Mouse (Mus musculus): ENCODE results near the gene Myh7b. TPM values are rescaled to one million over a fixed set of nuclear protein-coding genes. Genes with fewer than 3 reads are reported as not detected.

Gene Myh7b
- polyA plus RNA-seq (2014; fragmentation: Nextera tagmentation; extraction: Ambion mirVana): 0.46 and 0.52 TPM in 2 replicates

- no peak within 1 kb of the TSS for H3K9ac ChIP-seq (ENCODE audit: low read depth, low read length)
- H3K4me1 ChIP-seq (replicated peaks; ENCODE audit: control insufficient read depth, insufficient read depth, low read length): no peaks in the 10 kb centered on the region
- no peak for DNase-seq (ENCODE audit: low spot score)
- no peak for ATAC-seq (ENCODE audit: low FRiP score)
- H3K36me3 ChIP-seq (ENCODE audit: control insufficient read depth, insufficient read depth, low read length): no peaks in the 10 kb centered on the region
- no peak within 1 kb of the TSS for H3K27ac ChIP-seq (ENCODE audit: low read depth, low read length)
- no peaks in the 10 kb centered on the region for H3K9me3 ChIP-seq (ENCODE audit: control insufficient read depth, low read length)
- no peaks in the 10 kb centered on the region for H3K27me3 ChIP-seq (ENCODE audit: control insufficient read depth, insufficient read depth, low read length)
- H3K4me2 ChIP-seq (replicated peaks; ENCODE audit: low read depth, low read length): no peak within 1 kb of the TSS
- no peak within 1 kb of the TSS for H3K4me3 ChIP-seq (ENCODE audit: low read depth, low read length)
- 33% methylated on average over 4 of the region's 4 CpGs for WGBS
Observed at GRCm38 (mm10) chr2:155610978-155611377, at the start of gene Myh7b. Gene Myh7b (plus strand): TSS chr2:155611212.

- Histone ChIP-seq H3K9ac (ENCODE audit: low read depth, low read length) (no peak overlapping the region), H3K4me2 (replicated peaks; ENCODE audit: low read depth, low read length) (no peak overlapping the region), H3K9me3 (ENCODE audit: control insufficient read depth, low read length) (no peaks in the 10 kb centered on the region), H3K36me3 (ENCODE audit: control insufficient read depth, insufficient read depth, low read length) (0 out of 2 replicates have a peak, but pooled peaks cover 2% of the 10 kb centered on the region), H3K27me3 (ENCODE audit: control insufficient read depth, insufficient read depth, low read length) (no peaks in the 10 kb centered on the region), H3K27ac (ENCODE audit: low read depth, low read length) (no peak overlapping the region), H3K4me3 (ENCODE audit: low read depth, low read length) (no peak overlapping the region), H3K4me1 (replicated peaks; ENCODE audit: control insufficient read depth, insufficient read depth, low read length) (no peaks in the 10 kb centered on the region)
- DNase-seq (ENCODE audit: low spot score) (no peak), ATAC-seq (ENCODE audit: low FRiP score) (no peak)
- 55% methylated on average over 1 of the region's 1 CpGs for WGBS
Observed at GRCm38 (mm10) chr2:155562209-155562608, 48.8 kb upstream of the Myh7b start.

GRCm38 (mm10) chr2:155562934-155563333 lies 48.1 kb upstream of the Myh7b start:
- 85% methylated on average over 4 of the region's 4 CpGs for WGBS
- no peak for ATAC-seq (ENCODE audit: low FRiP score)

GRCm38 (mm10) chr2:155567751-155568150 lies 43.3 kb upstream of the Myh7b start:
- DNase-seq (ENCODE audit: low spot score): no peak
- Histone ChIP-seq H3K9me3 (ENCODE audit: control insufficient read depth, low read length) (no peaks in the 10 kb centered on the region), H3K9ac (ENCODE audit: low read depth, low read length) (no peak overlapping the region), H3K4me2 (replicated peaks; ENCODE audit: low read depth, low read length) (no peak overlapping the region), H3K27me3 (ENCODE audit: control insufficient read depth, insufficient read depth, low read length) (no peaks in the 10 kb centered on the region), H3K36me3 (ENCODE audit: control insufficient read depth, insufficient read depth, low read length) (no peaks in the 10 kb centered on the region), H3K4me1 (replicated peaks; ENCODE audit: control insufficient read depth, insufficient read depth, low read length) (no peaks in the 10 kb centered on the region), H3K27ac (ENCODE audit: low read depth, low read length) (no peak overlapping the region), H3K4me3 (ENCODE audit: low read depth, low read length) (no peak overlapping the region)
- WGBS: 93% methylated on average over 5 of the region's 5 CpGs
- no peak for ATAC-seq (ENCODE audit: low FRiP score)

More at GRCm38 (mm10) chr2:155562934-155563333, 48.1 kb upstream of the Myh7b start:
- no peaks in the 10 kb centered on the region for H3K9me3 ChIP-seq (ENCODE audit: control insufficient read depth, low read length)
- H3K4me2 ChIP-seq (replicated peaks; ENCODE audit: low read depth, low read length): no peak overlapping the region
- H3K4me1 ChIP-seq (replicated peaks; ENCODE audit: control insufficient read depth, insufficient read depth, low read length): no peaks in the 10 kb centered on the region
- 0 out of 2 replicates have a peak, but pooled peaks cover 2% of the 10 kb centered on the region for H3K36me3 ChIP-seq (ENCODE audit: control insufficient read depth, insufficient read depth, low read length)
- no peak overlapping the region for H3K4me3 ChIP-seq (ENCODE audit: low read depth, low read length)
- H3K27me3 ChIP-seq (ENCODE audit: control insufficient read depth, insufficient read depth, low read length): no peaks in the 10 kb centered on the region
- no peak overlapping the region for H3K27ac ChIP-seq (ENCODE audit: low read depth, low read length)
- no peak for DNase-seq (ENCODE audit: low spot score)
- no peak overlapping the region for H3K9ac ChIP-seq (ENCODE audit: low read depth, low read length)

GRCm38 (mm10) chr2:155569223-155569807 lies 41.7 kb upstream of the Myh7b start:
- no peak for ATAC-seq (ENCODE audit: low FRiP score)
- H3K4me2 ChIP-seq (replicated peaks; ENCODE audit: low read depth, low read length): no peak overlapping the region
- DNase-seq (ENCODE audit: low spot score): no peak
- H3K27ac ChIP-seq (ENCODE audit: low read depth, low read length): no peak overlapping the region
- no peaks in the 10 kb centered on the region for H3K36me3 ChIP-seq (ENCODE audit: control insufficient read depth, insufficient read depth, low read length)
- no peak overlapping the region for H3K4me3 ChIP-seq (ENCODE audit: low read depth, low read length)
- 34% methylated on average over 3 of the region's 3 CpGs for WGBS
- no peak overlapping the region for H3K9ac ChIP-seq (ENCODE audit: low read depth, low read length)
- no peaks in the 10 kb centered on the region for H3K4me1 ChIP-seq (replicated peaks; ENCODE audit: control insufficient read depth, insufficient read depth, low read length)
- no peaks in the 10 kb centered on the region for H3K9me3 ChIP-seq (ENCODE audit: control insufficient read depth, low read length)
- no peaks in the 10 kb centered on the region for H3K27me3 ChIP-seq (ENCODE audit: control insufficient read depth, insufficient read depth, low read length)

- no peaks in the 10 kb centered on the region for H3K4me1 ChIP-seq (replicated peaks; ENCODE audit: control insufficient read depth, insufficient read depth, low read length)
- H3K4me2 ChIP-seq (replicated peaks; ENCODE audit: low read depth, low read length): no peak overlapping the region
- no peaks in the 10 kb centered on the region for H3K9me3 ChIP-seq (ENCODE audit: control insufficient read depth, low read length)
- H3K4me3 ChIP-seq (ENCODE audit: low read depth, low read length): no peak overlapping the region
- WGBS: 87% methylated on average over 9 of the region's 9 CpGs
- H3K27me3 ChIP-seq (ENCODE audit: control insufficient read depth, insufficient read depth, low read length): no peaks in the 10 kb centered on the region
- no peak overlapping the region for H3K9ac ChIP-seq (ENCODE audit: low read depth, low read length)
- DNase-seq (ENCODE audit: low spot score) (no peak), ATAC-seq (ENCODE audit: low FRiP score) (no peak)
- H3K27ac ChIP-seq (ENCODE audit: low read depth, low read length): no peak overlapping the region
- H3K36me3 ChIP-seq (ENCODE audit: control insufficient read depth, insufficient read depth, low read length): no peaks in the 10 kb centered on the region
Observed at GRCm38 (mm10) chr2:155573001-155573400, 38.0 kb upstream of the Myh7b start.

GRCm38 (mm10) chr2:155573996-155574395 lies 37.0 kb upstream of the Myh7b start:
- Histone ChIP-seq H3K4me3 (ENCODE audit: low read depth, low read length) (no peak overlapping the region), H3K4me1 (replicated peaks; ENCODE audit: control insufficient read depth, insufficient read depth, low read length) (no peaks in the 10 kb centered on the region), H3K27me3 (ENCODE audit: control insufficient read depth, insufficient read depth, low read length) (no peaks in the 10 kb centered on the region), H3K36me3 (ENCODE audit: control insufficient read depth, insufficient read depth, low read length) (no peaks in the 10 kb centered on the region), H3K27ac (ENCODE audit: low read depth, low read length) (no peak overlapping the region), H3K9ac (ENCODE audit: low read depth, low read length) (no peak overlapping the region), H3K9me3 (ENCODE audit: control insufficient read depth, low read length) (no peaks in the 10 kb centered on the region), H3K4me2 (replicated peaks; ENCODE audit: low read depth, low read length) (no peak overlapping the region)
- ATAC-seq (ENCODE audit: low FRiP score) (no peak), DNase-seq (ENCODE audit: low spot score) (no peak)
- WGBS: 95% methylated on average over 7 of the region's 7 CpGs

GRCm38 (mm10) chr2:155574700-155575099 lies 36.3 kb upstream of the Myh7b start:
- Histone ChIP-seq H3K36me3 (ENCODE audit: control insufficient read depth, insufficient read depth, low read length) (no peaks in the 10 kb centered on the region), H3K9me3 (ENCODE audit: control insufficient read depth, low read length) (no peaks in the 10 kb centered on the region), H3K27ac (ENCODE audit: low read depth, low read length) (no peak overlapping the region), H3K4me3 (ENCODE audit: low read depth, low read length) (no peak overlapping the region), H3K4me2 (replicated peaks; ENCODE audit: low read depth, low read length) (no peak overlapping the region), H3K9ac (ENCODE audit: low read depth, low read length) (no peak overlapping the region), H3K27me3 (ENCODE audit: control insufficient read depth, insufficient read depth, low read length) (no peaks in the 10 kb centered on the region), H3K4me1 (replicated peaks; ENCODE audit: control insufficient read depth, insufficient read depth, low read length) (no peaks in the 10 kb centered on the region)
- DNase-seq (ENCODE audit: low spot score) (no peak), ATAC-seq (ENCODE audit: low FRiP score) (no peak)
- 92% methylated on average over 4 of the region's 4 CpGs for WGBS

- no peak overlapping the region for H3K4me3 ChIP-seq (ENCODE audit: low read depth, low read length)
- 77% methylated on average over 9 of the region's 9 CpGs for WGBS
- no peak overlapping the region for H3K4me2 ChIP-seq (replicated peaks; ENCODE audit: low read depth, low read length)
- H3K4me1 ChIP-seq (replicated peaks; ENCODE audit: control insufficient read depth, insufficient read depth, low read length): no peaks in the 10 kb centered on the region
- ATAC-seq (ENCODE audit: low FRiP score) (no peak), DNase-seq (ENCODE audit: low spot score) (no peak)
- no peak overlapping the region for H3K9ac ChIP-seq (ENCODE audit: low read depth, low read length)
- H3K27ac ChIP-seq (ENCODE audit: low read depth, low read length): no peak overlapping the region
- H3K9me3 ChIP-seq (ENCODE audit: control insufficient read depth, low read length): no peaks in the 10 kb centered on the region
- no peaks in the 10 kb centered on the region for H3K36me3 ChIP-seq (ENCODE audit: control insufficient read depth, insufficient read depth, low read length)
- H3K27me3 ChIP-seq (ENCODE audit: control insufficient read depth, insufficient read depth, low read length): no peaks in the 10 kb centered on the region
Observed at GRCm38 (mm10) chr2:155576656-155577055, 34.4 kb upstream of the Myh7b start.
